ENCODE assay signal across 9 mouse cellular contexts in the genomic region with DNA sequence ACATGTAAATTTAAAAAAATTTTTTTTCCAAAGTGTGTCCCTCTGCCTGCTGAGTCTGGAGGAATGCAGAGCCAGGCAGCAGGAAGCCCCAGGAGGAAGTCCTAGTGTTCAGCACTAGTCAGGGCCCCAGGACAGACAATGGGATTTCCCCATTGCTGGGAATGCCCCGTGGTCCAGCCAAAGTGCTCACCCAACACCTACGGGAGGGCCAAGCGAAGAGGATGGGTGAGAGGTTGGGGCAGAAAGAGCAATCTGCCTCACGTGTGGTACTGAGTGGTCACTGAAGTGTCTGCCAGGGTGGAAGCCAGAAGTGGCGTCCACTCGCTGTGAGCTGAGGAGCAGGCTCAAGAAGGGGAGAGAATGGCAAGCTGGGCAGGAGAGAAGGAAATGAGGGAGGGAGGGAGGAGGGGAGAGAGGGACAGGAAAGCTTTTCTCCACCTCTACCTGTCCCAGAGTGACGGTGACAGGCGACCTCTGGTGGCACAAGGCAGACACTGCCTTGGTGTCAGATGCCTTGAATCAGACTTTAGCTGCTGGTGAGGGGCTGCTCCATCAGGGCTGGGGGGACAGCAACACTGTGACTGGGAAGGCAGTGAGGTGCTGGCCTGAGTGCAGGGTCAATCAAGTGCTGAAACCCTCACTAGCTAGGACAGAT. TPM values are rescaled to one million over a fixed set of nuclear protein-coding genes. Genes with fewer than 3 reads are reported as not detected.
DNase-seq lines count a peak whose midpoint lies in the region; ATAC-seq and TF ChIP-seq lines count a peak whose summit lies in the region.
"Had no signal": no experiment of that assay in that cellular context is flagged by ENCODE, and none has a peak within 500 bp of the region (broad histone marks: within the 10 kb centered on the region; RNA-seq: fewer than 3 reads in every experiment).

No protein-coding gene starts in this region.

- ATAC-seq in forebrain, embryonic 13.5 days: peak; percentile 66
- ATAC-seq in hindbrain, embryonic 16.5 days: peak; percentile 68

- H3K9ac ChIP-seq in forebrain, embryonic 13.5 days: no peak overlapping the region
- no peak overlapping the region for H3K9ac ChIP-seq in hindbrain, embryonic 16.5 days (ENCODE audit: low read depth, low read length)

- WGBS in forebrain, embryonic 13.5 days: 20% methylated on average over 8 of the region's 8 CpGs
- 30% methylated on average over 8 of the region's 8 CpGs for whole genome bisulfite sequencing in hindbrain, embryonic 16.5 days
- WGBS in small intestine, adult 2 months: 19% methylated on average over 8 of the region's 8 CpGs

- TF ChIP-seq POLR2A in small intestine, adult 2 months (IDR thresholded peaks at IDR 0.05; ENCODE audit: low read depth, low read length): no peak

- H3K27me3 ChIP-seq in forebrain, embryonic 13.5 days: no peaks in the 10 kb centered on the region
- no peaks in the 10 kb centered on the region for H3K27me3 ChIP-seq in hindbrain, embryonic 16.5 days (replicated peaks; ENCODE audit: control insufficient read depth, insufficient read depth, low read length)
- H3K27me3 ChIP-seq in small intestine, adult 2 months (ENCODE audit: control insufficient read depth, insufficient read depth, low read length): no peaks in the 10 kb centered on the region

- H3K4me1 ChIP-seq in forebrain, embryonic 13.5 days: peaks cover 21% of the 10 kb centered on the region
- H3K4me1 ChIP-seq in hindbrain, embryonic 16.5 days (ENCODE audit: control insufficient read depth, insufficient read depth, low read depth, low read length): peaks cover 11% of the 10 kb centered on the region
- no peaks in the 10 kb centered on the region for H3K4me1 ChIP-seq in small intestine, adult 2 months (ENCODE audit: control insufficient read depth, insufficient read depth, insufficient read length, low read length)

- H3K36me3 ChIP-seq in forebrain, embryonic 13.5 days (ENCODE audit: poor library complexity, severe bottlenecking): peaks cover 30% of the 10 kb centered on the region
- peaks cover 19% of the 10 kb centered on the region for H3K36me3 ChIP-seq in hindbrain, embryonic 16.5 days (ENCODE audit: control insufficient read depth, insufficient read depth, low read length)
- H3K36me3 ChIP-seq in small intestine, adult 2 months (ENCODE audit: control insufficient read depth, insufficient read depth, low read length): peaks cover 6% of the 10 kb centered on the region

- intact Hi-C loops in gastrocnemius, adult 2 months (cut with DNase I): loop anchor here (2.0 kb wide), 1 partner anchor 96 kb away; no protein-coding TSS in a partner anchor
- intact Hi-C loops in left cerebral cortex, postnatal 10 days (cut with DNase I): loop anchor here (5.0 to 10.0 kb wide), 2 partner anchors 95 to 412 kb away; no protein-coding TSS in a partner anchor

- peak; percentile 81 for TF ChIP-seq CTCF in gastrocnemius, adult 2 months (IDR thresholded peaks at IDR 0.05)
- peak; percentile 78; the same call in 1 of the 2 replicates for TF ChIP-seq CTCF in small intestine, adult 2 months (IDR thresholded peaks at IDR 0.05; ENCODE audit: extremely low read depth, insufficient read length, insufficient replicate concordance, low read depth, low read length)

- H3K4me2 ChIP-seq in forebrain, embryonic 13.5 days: no peak overlapping the region
- H3K4me2 ChIP-seq in hindbrain, embryonic 16.5 days (ENCODE audit: low read length): no peak overlapping the region

- DNase-seq in gastrocnemius, adult 2 months: peak; percentile 42
- DNase-seq in gastrocnemius, postnatal 25 days: no peak
- peak; percentile 86 for DNase-seq in brain, adult 2 months (ENCODE audit: low read depth, low spot score)
- peak; percentile 53 to 70 for DNase-seq in left cerebral cortex, postnatal 10 days (ENCODE audit: extremely low spot score in 1 of 2, low spot score in 2 of 2)
- peak; percentile 65 for DNase-seq in mesoderm, embryonic 11.5 days (ENCODE audit: low read depth, low spot score)

- no peak overlapping the region for H3K27ac ChIP-seq in gastrocnemius, adult 2 months
- no peak overlapping the region for H3K27ac ChIP-seq in forebrain, embryonic 13.5 days
- no peak overlapping the region; the same call in 1 of the 2 replicates for H3K27ac ChIP-seq in hindbrain, embryonic 16.5 days (ENCODE audit: low read depth, low read length)
- H3K27ac ChIP-seq in small intestine, adult 2 months (ENCODE audit: insufficient read depth, low read depth, low read length): no peak overlapping the region
- H3K27ac ChIP-seq: macrophage had no signal

- no peak overlapping the region for H3K4me3 ChIP-seq in gastrocnemius, adult 2 months
- H3K4me3 ChIP-seq in forebrain, embryonic 13.5 days: no peak overlapping the region
- H3K4me3 ChIP-seq in hindbrain, embryonic 16.5 days (ENCODE audit: low read length): no peak overlapping the region
- no peak overlapping the region for H3K4me3 ChIP-seq in small intestine, adult 2 months (ENCODE audit: low read depth, low read length)

- H3K9me3 ChIP-seq in forebrain, embryonic 13.5 days (replicated peaks): no peaks in the 10 kb centered on the region
- H3K9me3 ChIP-seq in hindbrain, embryonic 16.5 days (ENCODE audit: control insufficient read depth, low read length): no peaks in the 10 kb centered on the region

RNA-seq across cellular contexts. Expression of gene Trp53rka, which starts 6.1 kb away (rescaled TPM):
- 10 to 100 TPM; 10.7 to 11.6 TPM for total RNA-seq in gastrocnemius, adult 2 months (2021)
- total RNA-seq in gastrocnemius, postnatal 25 days (2021): 1 to 10 TPM; 8.3 to 9.2 TPM
- polyA plus RNA-seq in forebrain, embryonic 13.5 days (2015; fragmentation: Nextera tagmentation; extraction: Ambion mirVana): 41.3 and 47.0 TPM in 2 replicates
- 40.6 and 42.6 TPM in 2 replicates for polyA plus RNA-seq in hindbrain, embryonic 16.5 days (2015; fragmentation: Nextera tagmentation; extraction: Ambion mirVana)
- 10 to 100 TPM; 21.7 to 22.8 TPM for total RNA-seq in left cerebral cortex, postnatal 10 days (2021)
- polyA plus RNA-seq in small intestine, adult 2 months (2012; rRNA removed): 10.1 and 11.5 TPM in 2 replicates

RNA-seq across cellular contexts. Expression of gene Slc13a3, which starts 14.0 kb away (rescaled TPM):
- total RNA-seq in gastrocnemius, adult 2 months (2021): under 1 TPM in 1 of 2 experiments, not detected in 1; 0.08 TPM
- total RNA-seq in gastrocnemius, postnatal 25 days (2021): under 1 TPM; 0.11 to 0.18 TPM
- polyA plus RNA-seq in forebrain, embryonic 13.5 days (2015; fragmentation: Nextera tagmentation; extraction: Ambion mirVana): 2.8 and 3.1 TPM in 2 replicates
- 11.7 and 13.1 TPM in 2 replicates for polyA plus RNA-seq in hindbrain, embryonic 16.5 days (2015; fragmentation: Nextera tagmentation; extraction: Ambion mirVana)
- 10 to 100 TPM; 18.7 to 19.9 TPM for total RNA-seq in left cerebral cortex, postnatal 10 days (2021)
- polyA plus RNA-seq in small intestine, adult 2 months (2012; rRNA removed): 0.03 and 0.30 TPM in 2 replicates

RNA-seq across cellular contexts. Expression of gene Slc2a10, which starts 16.6 kb away (rescaled TPM):
- 1 to 10 TPM in 1 of 2 experiments, under 1 TPM in 1; 0.89 to 1.6 TPM for total RNA-seq in gastrocnemius, adult 2 months (2021)
- 1 to 10 TPM; 1.3 to 1.6 TPM for total RNA-seq in gastrocnemius, postnatal 25 days (2021)
- polyA plus RNA-seq in forebrain, embryonic 13.5 days (2015; fragmentation: Nextera tagmentation; extraction: Ambion mirVana): 2.7 and 2.8 TPM in 2 replicates
- 3.0 and 3.3 TPM in 2 replicates for polyA plus RNA-seq in hindbrain, embryonic 16.5 days (2015; fragmentation: Nextera tagmentation; extraction: Ambion mirVana)
- total RNA-seq in left cerebral cortex, postnatal 10 days (2021): 1 to 10 TPM; 1.6 to 1.9 TPM
- 3.9 and 6.1 TPM in 2 replicates for polyA plus RNA-seq in small intestine, adult 2 months (2012; rRNA removed)
- polyA plus RNA-seq: macrophage had no signal

Comparison
In these comparisons a context has a peak if more than half of its experiments do, and no peak if none do; other contexts are left out.
1. RNA of gene Slc13a3, which starts 14.0 kb away (total RNA-seq): 18.7 to 19.9 TPM in left cerebral cortex, postnatal 10 days; 0.11 to 0.18 TPM in gastrocnemius, postnatal 25 days and 0.08 TPM in gastrocnemius, adult 2 months; every median in the first group is over 10 times any median in the second.